Mouse (Mus musculus): ENCODE data around the gene Ap1g1. TPM values are rescaled to one million over a fixed set of nuclear protein-coding genes. Genes with fewer than 3 reads are reported as not detected.

The Ap1g1 gene
- total and polyA plus RNA-seq, 2 experiments: 28.2 to 54.8 TPM

GRCm38 (mm10) chr8:109890794-109891585, 112.6 kb downstream of the Ap1g1 start:
- H3K27me3 ChIP-seq (ENCODE audit: control insufficient read depth, insufficient read depth, low read length): no peaks in the 10 kb centered on the region
- 97% methylated on average over 3 of the region's 3 CpGs for WGBS
- no peak for TF ChIP-seq POLR2A (IDR thresholded peaks at IDR 0.05; ENCODE audit: extremely low read depth, insufficient read depth, low read length)
- no peak for TF ChIP-seq CTCF (IDR thresholded peaks at IDR 0.05; ENCODE audit: low read depth, low read length)

GRCm38 (mm10) chr8:109894636-109895035, 116.3 kb downstream of the Ap1g1 start:
- H3K79me2 ChIP-seq (ENCODE audit: control insufficient read depth, insufficient read depth, low read length): no peaks in the 10 kb centered on the region
- no peaks in the 10 kb centered on the region for H3K27me3 ChIP-seq (ENCODE audit: control insufficient read depth, insufficient read depth, low read length)
- DNase-seq (ENCODE audit: extremely low read depth, low read depth, low spot score): no peak
- H3K4me1 ChIP-seq (ENCODE audit: control insufficient read depth, insufficient read depth, low read length): no peaks in the 10 kb centered on the region
- no peak for TF ChIP-seq CTCF (IDR thresholded peaks at IDR 0.05; ENCODE audit: low read depth, low read length)
- no peak for TF ChIP-seq POLR2A (IDR thresholded peaks at IDR 0.05; ENCODE audit: extremely low read depth, insufficient read depth, low read length)
- H3K27ac ChIP-seq (replicated peaks; ENCODE audit: insufficient read depth, low read depth, low read length): no peak overlapping the region
- no peak overlapping the region for H3K9ac ChIP-seq (ENCODE audit: low read depth, low read length)
- H3K4me3 ChIP-seq (ENCODE audit: insufficient read depth, low read depth, low read length): no peak overlapping the region
- H3K36me3 ChIP-seq (ENCODE audit: control insufficient read depth, insufficient read depth, low read length): peaks cover 3% of the 10 kb centered on the region; the same call in 1 of the 2 replicates
- 94% methylated on average over 1 of the region's 1 CpGs for WGBS

More at GRCm38 (mm10) chr8:109890794-109891585, 112.6 kb downstream of the Ap1g1 start:
- no peak overlapping the region for H3K9ac ChIP-seq (ENCODE audit: low read depth, low read length)
- peaks cover 3% of the 10 kb centered on the region; the same call in 1 of the 2 replicates for H3K36me3 ChIP-seq (ENCODE audit: control insufficient read depth, insufficient read depth, low read length)
- H3K4me3 ChIP-seq (ENCODE audit: insufficient read depth, low read depth, low read length): no peak overlapping the region
- no peaks in the 10 kb centered on the region for H3K79me2 ChIP-seq (ENCODE audit: control insufficient read depth, insufficient read depth, low read length)
- no peak overlapping the region for H3K27ac ChIP-seq (replicated peaks; ENCODE audit: insufficient read depth, low read depth, low read length)
- no peak for DNase-seq (ENCODE audit: extremely low read depth, low read depth, low spot score)
- H3K4me1 ChIP-seq (ENCODE audit: control insufficient read depth, insufficient read depth, low read length): no peaks in the 10 kb centered on the region

GRCm38 (mm10) chr8:109895355-109895754, 117.0 kb downstream of the Ap1g1 start:
- no peaks in the 10 kb centered on the region for H3K79me2 ChIP-seq (ENCODE audit: control insufficient read depth, insufficient read depth, low read length)
- TF ChIP-seq CTCF (IDR thresholded peaks at IDR 0.05; ENCODE audit: low read depth, low read length) (no peak), POLR2A (IDR thresholded peaks at IDR 0.05; ENCODE audit: extremely low read depth, insufficient read depth, low read length) (no peak)
- DNase-seq (ENCODE audit: extremely low read depth, low read depth, low spot score): no peak
- no peaks in the 10 kb centered on the region for H3K27me3 ChIP-seq (ENCODE audit: control insufficient read depth, insufficient read depth, low read length)
- peaks cover 3% of the 10 kb centered on the region; the same call in 1 of the 2 replicates for H3K36me3 ChIP-seq (ENCODE audit: control insufficient read depth, insufficient read depth, low read length)
- no peak overlapping the region for H3K27ac ChIP-seq (replicated peaks; ENCODE audit: insufficient read depth, low read depth, low read length)
- WGBS: 93% methylated on average over 12 of the region's 12 CpGs
- no peaks in the 10 kb centered on the region for H3K4me1 ChIP-seq (ENCODE audit: control insufficient read depth, insufficient read depth, low read length)
- no peak overlapping the region for H3K4me3 ChIP-seq (ENCODE audit: insufficient read depth, low read depth, low read length)
- no peak overlapping the region for H3K9ac ChIP-seq (ENCODE audit: low read depth, low read length)

- H3K9ac ChIP-seq (ENCODE audit: low read depth, low read length): no peak overlapping the region
- H3K79me2 ChIP-seq (ENCODE audit: control insufficient read depth, insufficient read depth, low read length): no peaks in the 10 kb centered on the region
- peaks cover 6% of the 10 kb centered on the region; the same call in 1 of the 2 replicates for H3K36me3 ChIP-seq (ENCODE audit: control insufficient read depth, insufficient read depth, low read length)
- no peaks in the 10 kb centered on the region for H3K4me1 ChIP-seq (ENCODE audit: control insufficient read depth, insufficient read depth, low read length)
- DNase-seq (ENCODE audit: extremely low read depth, low read depth, low spot score): no peak
- H3K27ac ChIP-seq (replicated peaks; ENCODE audit: insufficient read depth, low read depth, low read length): no peak overlapping the region
- no peaks in the 10 kb centered on the region for H3K27me3 ChIP-seq (ENCODE audit: control insufficient read depth, insufficient read depth, low read length)
- no peak overlapping the region for H3K4me3 ChIP-seq (ENCODE audit: insufficient read depth, low read depth, low read length)
- TF ChIP-seq CTCF (IDR thresholded peaks at IDR 0.05; ENCODE audit: low read depth, low read length): no peak
- TF ChIP-seq POLR2A (IDR thresholded peaks at IDR 0.05; ENCODE audit: extremely low read depth, insufficient read depth, low read length): no peak
Measured at GRCm38 (mm10) chr8:109902379-109902778, 124.0 kb downstream of the Ap1g1 start.

- peaks cover 9% of the 10 kb centered on the region; the same call in 1 of the 2 replicates for H3K36me3 ChIP-seq (ENCODE audit: control insufficient read depth, insufficient read depth, low read length)
- H3K79me2 ChIP-seq (ENCODE audit: control insufficient read depth, insufficient read depth, low read length): no peaks in the 10 kb centered on the region
- H3K27ac ChIP-seq (replicated peaks; ENCODE audit: insufficient read depth, low read depth, low read length): no peak overlapping the region
- 86% methylated on average over 10 of the region's 10 CpGs for WGBS
- H3K27me3 ChIP-seq (ENCODE audit: control insufficient read depth, insufficient read depth, low read length): no peaks in the 10 kb centered on the region
- H3K4me3 ChIP-seq (ENCODE audit: insufficient read depth, low read depth, low read length): no peak overlapping the region
- no peaks in the 10 kb centered on the region for H3K4me1 ChIP-seq (ENCODE audit: control insufficient read depth, insufficient read depth, low read length)
- TF ChIP-seq CTCF (IDR thresholded peaks at IDR 0.05; ENCODE audit: low read depth, low read length) (no peak), POLR2A (IDR thresholded peaks at IDR 0.05; ENCODE audit: extremely low read depth, insufficient read depth, low read length) (no peak)
- DNase-seq (ENCODE audit: extremely low read depth, low read depth, low spot score): no peak
- no peak overlapping the region for H3K9ac ChIP-seq (ENCODE audit: low read depth, low read length)
Measured at GRCm38 (mm10) chr8:109903909-109904469, 125.6 kb downstream of the Ap1g1 start.

All from liver, adult 2 months (tissue).